Mouse (Mus musculus) ovary, adult 18-20 months (tissue): ENCODE results near the gene Usp36.
"Not testable (repeated sequence)": the region's sequence is repeated elsewhere in the genome, so short reads cannot be mapped to it uniquely, and the experiment has no call there.

Experiments
- DNase-seq: peaks from one replicate; pipeline ENCODE4 v3.0.0; 2022; ENCODE audit warnings: low spot score, mixed read lengths

Usp36 gene

GRCm38 (mm10) chr11:118289999-118290889 lies at the start of gene Usp36:
Gene Usp36, minus strand, starts transcription at chr11:118290244.
- DNase-seq = peak; percentile 100

GRCm38 (mm10) chr11:118337491-118338168 lies 47.6 kb upstream of the Usp36 start:
- DNase-seq = no peak

GRCm38 (mm10) chr11:118333431-118333830 lies 43.4 kb upstream of the Usp36 start:
- DNase-seq = no peak

DNA sequence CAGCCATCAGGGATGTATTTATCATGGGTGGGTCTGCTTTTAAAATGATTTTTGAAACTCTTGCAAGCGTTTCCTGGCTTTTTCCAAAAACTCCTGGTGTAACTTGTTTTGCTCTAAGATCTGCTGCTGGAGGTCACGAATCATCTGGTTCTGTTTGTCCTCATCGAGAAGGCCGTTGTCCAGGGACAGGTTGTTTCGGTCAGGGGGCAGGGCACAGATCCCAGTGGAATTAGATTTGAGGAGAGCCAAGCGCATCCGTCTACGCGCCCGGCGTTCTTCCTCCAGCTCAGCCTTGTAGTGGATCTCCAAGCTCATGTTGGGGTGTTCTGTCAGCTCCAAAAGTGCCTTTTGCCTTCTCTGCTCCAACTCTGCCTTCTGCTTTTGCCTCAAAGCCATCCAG lies 42.3 kb upstream of the Usp36 start:
- DNase-seq = peak; percentile 43

- DNase-seq = no peak
Measured at GRCm38 (mm10) chr11:118330777-118331176, 40.7 kb upstream of the Usp36 start.

- DNase-seq = no peak
Measured at GRCm38 (mm10) chr11:118330361-118330760, 40.3 kb upstream of the Usp36 start.

DNA sequence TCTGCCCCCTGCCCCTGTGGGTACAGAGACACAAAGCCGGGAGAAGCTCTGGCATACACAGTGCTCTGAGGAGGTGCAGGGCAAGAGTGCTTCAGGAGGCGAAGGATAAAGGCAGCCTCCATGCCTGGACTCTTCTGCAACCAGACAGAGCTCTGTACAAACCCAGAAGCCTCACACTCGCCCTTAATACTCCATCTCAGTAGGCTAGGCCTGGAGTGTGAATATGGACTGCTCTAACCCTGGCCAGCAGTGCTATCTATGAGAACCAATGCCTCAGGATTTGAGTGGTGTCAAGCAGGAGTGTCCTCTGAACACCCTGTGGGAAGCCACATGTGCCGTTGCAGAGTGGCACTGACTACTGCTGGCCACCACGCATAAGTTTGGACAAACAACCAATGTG lies 38.9 kb upstream of the Usp36 start:
- no peak for DNase-seq

- no peak for DNase-seq
Measured at GRCm38 (mm10) chr11:118328511-118328910, 38.5 kb upstream of the Usp36 start.

DNA sequence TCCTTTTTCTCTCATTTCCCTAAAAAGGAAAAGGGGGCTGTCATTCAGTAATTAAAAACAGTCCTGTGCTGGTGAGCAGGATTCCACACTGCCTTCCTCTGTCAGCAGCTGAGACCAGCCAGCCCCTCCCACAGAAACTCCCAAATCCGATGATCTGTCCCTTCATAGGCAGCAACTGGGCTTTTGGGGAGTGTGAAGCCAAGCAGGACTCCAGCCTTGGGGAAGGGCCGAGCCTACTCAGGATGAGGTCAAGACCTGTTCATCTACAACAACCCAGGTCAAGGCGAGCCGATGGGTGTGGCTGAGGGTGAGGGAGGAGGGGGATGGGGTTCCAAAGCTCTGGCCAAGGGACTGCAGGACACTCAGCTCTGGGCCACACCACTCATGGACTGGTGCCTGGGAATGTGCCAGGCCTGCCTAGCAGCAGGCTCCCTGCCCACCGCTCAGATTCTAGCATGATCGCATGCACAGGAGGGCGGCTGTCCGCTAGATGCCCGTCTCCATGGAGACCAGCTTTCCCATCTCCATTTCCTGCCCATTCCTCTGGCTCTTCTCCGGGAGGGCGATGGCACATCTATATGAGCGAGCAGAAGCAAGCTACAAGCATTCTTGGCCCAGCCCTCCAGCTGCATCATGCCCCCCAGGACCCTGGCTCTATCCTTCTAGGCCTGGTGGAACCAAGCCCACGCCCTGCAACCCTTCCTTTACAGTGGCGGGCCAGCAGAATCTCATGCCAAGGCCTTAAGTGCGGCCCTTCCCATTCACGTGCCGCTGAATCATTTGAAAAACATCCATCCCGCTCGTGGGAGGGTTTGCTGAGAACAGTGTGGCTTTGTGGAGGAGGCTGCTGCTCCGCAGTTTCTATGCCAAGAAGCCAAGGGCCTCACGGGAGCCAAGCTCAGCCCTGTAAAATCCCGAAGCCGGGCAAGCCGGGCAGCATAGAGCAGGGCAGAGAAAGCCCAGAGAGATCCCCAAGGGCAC lies 37.2 kb upstream of the Usp36 start:
- peak; percentile 84 for DNase-seq

- DNase-seq = no peak
Measured at GRCm38 (mm10) chr11:118326491-118326890, 36.4 kb upstream of the Usp36 start.

GRCm38 (mm10) chr11:118324541-118324940 lies 34.5 kb upstream of the Usp36 start:
- no peak for DNase-seq

DNA sequence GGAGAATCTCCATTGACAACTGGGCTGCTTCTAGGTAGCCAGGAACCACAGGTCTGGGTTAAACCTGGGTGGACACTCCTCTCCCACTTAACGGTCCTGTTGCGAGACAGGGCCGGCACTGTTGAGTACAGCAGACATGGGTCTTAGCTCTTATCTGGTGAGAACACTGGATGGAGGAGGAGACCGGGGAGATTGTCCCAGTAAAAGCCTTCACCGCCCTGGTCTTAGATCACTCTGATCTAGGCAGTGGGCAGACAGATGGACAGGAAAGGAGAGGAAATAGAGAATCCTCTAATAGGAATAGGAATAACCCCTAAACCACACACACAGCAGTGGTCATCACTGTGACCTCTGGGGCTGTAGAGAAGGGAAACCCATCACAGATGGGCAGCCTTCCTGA lies 33.9 kb upstream of the Usp36 start:
- DNase-seq = no peak

DNA sequence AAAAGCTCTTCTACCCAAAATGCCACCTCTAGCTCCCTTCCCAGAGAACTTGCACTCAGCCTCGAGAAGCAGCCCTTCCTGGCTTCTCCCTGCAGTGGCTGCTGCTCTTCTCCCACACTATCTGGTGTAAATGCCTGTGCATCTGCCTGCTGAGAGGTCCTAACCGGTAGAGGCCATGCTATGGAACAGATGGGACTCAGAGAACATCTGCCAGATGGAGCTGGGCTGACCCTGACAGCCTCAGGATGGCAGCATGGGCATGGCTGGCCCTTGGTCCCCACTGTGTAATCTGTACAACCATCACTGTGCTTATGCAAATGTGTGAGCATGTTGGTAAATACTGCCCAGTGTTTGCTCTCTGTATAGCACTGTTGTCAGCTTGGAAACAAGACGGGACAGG lies 32.6 kb upstream of the Usp36 start:
- no peak for DNase-seq

DNA sequence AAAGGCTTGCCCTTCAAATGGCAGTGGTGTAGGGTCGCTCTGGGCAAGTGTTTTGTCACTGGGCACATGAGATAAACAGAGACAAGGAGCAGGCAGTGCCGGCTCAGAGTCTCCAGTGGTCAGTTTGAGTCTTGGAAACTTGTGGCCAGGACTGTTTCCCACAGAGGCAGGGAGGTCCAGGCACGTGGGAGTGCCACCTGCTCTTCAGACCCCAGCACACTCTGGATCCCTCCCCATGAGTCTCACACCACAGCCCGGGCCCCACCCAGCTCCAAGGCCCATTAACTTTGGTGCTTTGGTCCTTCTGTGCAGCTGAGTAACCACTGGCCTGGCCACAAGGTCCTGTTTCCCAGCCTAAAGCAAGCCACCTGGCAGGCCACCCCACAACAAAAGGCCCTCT lies 31.9 kb upstream of the Usp36 start:
- DNase-seq = no peak

DNA sequence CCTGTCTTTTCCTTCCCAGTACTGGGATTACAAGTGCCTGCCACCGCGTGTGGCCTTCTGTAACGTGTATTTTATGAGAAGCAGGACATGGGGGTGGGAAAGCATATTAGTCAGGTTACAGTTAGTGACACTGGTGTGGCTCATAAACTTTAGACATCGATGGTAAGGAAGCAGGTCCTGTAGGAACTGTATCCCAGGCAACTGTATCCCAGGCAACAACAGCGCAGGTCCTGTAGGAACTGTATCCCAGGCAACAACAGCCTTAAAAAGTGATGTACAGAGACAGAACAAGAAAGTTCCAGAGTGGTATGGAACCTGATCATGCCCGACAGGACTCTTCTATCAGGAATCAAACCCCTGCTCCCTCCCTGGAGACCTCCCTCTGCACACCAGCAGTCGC lies 31.5 kb upstream of the Usp36 start:
- no peak for DNase-seq

DNA sequence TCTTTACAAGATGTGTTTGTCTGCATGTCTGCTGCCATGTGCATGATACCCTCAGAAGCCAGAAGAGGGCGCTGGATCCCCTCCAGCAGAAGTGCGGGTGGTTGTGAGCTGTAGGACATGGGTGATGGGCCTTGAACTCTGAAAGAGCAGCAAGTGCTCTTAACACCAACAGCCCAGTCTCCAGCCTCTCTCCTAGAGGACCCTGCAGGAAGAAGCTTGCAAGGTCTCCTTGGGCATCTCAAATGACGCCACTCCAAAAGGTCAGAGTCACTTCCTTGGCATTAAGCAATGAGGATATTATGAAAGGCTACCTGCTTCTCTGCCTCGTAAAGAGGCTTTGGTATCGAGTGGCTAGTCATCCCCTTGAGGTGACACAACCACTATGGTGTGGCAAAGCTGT lies 28.6 kb upstream of the Usp36 start:
- DNase-seq = no peak

GRCm38 (mm10) chr11:118317129-118317528 lies 27.1 kb upstream of the Usp36 start:
- DNase-seq = no peak

GRCm38 (mm10) chr11:118316231-118316806 lies 26.3 kb upstream of the Usp36 start:
- no peak for DNase-seq

DNA sequence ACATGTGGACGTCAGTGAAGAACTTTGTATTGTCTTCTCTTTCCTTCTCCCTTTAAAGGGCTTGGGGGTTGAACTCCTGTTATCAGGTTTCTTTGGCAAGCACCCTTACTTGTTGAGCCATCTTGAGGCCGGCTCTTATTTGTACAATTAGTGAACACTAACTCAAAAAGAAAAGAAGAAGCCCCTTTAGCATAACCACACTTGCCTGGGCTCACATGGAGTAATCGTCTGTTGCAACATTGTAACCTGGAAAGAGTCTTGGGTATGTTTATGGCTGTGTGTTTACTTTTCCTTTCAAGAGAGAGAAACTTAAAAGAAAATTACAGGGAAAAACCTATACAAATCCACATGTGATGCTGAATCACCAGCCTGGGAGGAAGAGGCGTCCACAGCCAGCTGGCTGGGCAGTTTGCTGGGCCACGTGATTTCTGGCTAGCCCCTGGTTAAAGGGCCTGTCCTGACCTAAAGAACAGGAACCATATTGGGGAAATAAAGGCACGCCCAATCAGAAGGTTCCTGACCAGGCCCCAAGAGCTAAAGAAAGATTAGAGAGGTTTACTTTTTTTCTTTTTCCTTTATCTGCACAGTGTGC lies 22.2 kb upstream of the Usp36 start:
- no peak for DNase-seq

DNA sequence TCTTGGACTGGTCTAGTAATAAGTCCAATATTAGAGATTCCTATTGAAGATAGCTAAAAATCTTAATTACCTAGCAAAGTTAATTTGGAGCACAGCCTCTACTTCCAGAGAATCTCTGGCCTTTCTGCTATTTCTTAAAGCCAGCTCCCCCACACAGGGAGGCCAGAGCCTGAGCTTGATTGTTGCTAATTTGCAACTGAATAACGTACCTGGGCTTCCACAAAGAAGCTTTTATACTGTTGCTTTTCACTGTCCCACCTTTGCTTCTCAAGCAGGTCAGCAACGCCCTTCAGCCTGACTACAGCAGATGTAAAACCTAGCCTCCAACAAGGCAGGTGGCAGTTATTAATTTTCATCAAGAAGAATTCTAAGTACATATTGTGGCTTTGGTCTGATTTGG lies 17.9 kb upstream of the Usp36 start:
- DNase-seq = not testable (repeated sequence)

DNA sequence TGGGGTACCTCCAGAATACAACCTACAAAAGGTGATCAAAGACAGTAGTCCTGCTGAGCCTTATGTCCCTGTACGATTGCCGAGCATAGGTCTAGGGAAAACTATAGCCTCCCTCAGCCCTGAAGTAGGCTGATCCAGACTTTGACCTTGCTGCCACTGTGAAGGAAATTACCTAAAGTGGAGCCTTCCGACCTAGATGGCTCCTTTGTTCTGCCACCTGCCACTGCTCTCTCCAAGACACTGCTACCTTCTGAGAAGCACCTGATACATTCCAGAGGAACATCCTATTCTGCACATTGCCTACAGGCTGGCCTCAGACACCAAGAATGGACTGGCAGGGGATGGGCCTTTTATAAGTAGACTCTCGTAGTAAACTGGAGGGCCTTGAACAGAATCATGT lies 13.9 kb upstream of the Usp36 start:
- DNase-seq = not testable (repeated sequence)
